Mouse (Mus musculus): ENCODE measurements around the gene Qsox2.
A peak's percentile ranks its signal among the peaks of the same experiment; 100 is the strongest.

The Qsox2 gene

DNA sequence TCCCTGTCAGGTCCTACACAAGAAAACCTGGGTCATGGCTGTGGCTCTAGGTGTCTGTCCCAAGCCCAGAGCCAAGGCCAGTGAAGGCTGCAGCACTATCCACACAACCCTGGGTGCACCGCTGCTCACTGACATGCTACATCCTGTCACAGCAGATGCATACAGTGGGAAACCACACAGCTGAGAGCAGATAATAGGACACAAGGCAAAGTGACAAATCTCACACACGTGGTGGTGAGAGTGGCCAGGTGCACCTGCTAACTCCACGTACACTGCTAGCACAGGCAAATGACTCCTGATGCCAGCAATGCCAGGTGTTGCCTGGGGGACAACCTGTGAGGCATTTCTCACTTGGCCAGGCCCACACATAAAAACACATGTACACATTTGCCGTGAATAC, 12.1 kb downstream of the Qsox2 start:
- DNase-seq (ENCODE audit: low spot score in 2 of 2) = no peak

GRCm38 (mm10) chr2:26223961-26224360, 13.4 kb downstream of the Qsox2 start:
- no peak for DNase-seq (ENCODE audit: low spot score in 2 of 2)

DNA sequence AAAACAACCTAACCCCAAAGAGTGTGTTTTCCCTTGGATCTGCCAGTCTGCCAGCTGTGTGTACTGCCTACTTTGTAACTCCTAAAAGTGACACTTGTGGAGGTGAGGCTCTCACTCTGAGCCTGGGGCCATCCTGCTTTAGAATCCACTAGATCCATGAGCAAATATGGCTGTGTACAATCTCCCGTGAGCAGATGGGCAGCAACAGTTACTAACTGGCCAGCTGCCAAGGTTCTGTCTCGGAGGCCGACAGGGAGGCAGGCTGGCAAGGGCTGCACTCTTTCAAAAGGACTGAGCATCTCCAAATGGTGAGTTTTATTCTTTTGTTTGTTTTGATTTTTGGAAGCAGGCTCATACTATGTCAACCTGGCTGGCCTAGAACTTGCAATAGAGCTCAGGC, 22.8 kb downstream of the Qsox2 start:
- DNase-seq (ENCODE audit: low spot score in 2 of 2) = no peak

DNA sequence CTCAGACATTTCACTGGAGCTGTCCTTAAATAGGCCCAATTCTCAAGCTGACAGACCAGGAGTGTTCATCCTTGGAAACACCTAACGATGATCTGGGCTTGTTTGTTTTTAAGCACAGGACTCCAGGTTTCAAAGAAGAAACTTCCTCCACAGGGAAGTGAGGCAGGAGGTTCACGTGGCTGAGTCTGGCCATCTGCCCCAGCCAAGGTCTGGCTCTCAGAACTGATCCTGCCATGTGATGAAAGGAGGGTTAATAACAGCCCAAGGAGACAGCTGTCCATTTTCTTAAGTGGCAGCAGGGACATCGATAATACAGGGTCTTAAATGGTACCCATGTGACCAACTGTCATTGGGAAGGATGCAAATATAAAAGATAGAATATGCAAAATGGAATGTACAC, 27.8 kb downstream of the Qsox2 start:
- DNase-seq (ENCODE audit: low spot score in 2 of 2) = no peak

DNA sequence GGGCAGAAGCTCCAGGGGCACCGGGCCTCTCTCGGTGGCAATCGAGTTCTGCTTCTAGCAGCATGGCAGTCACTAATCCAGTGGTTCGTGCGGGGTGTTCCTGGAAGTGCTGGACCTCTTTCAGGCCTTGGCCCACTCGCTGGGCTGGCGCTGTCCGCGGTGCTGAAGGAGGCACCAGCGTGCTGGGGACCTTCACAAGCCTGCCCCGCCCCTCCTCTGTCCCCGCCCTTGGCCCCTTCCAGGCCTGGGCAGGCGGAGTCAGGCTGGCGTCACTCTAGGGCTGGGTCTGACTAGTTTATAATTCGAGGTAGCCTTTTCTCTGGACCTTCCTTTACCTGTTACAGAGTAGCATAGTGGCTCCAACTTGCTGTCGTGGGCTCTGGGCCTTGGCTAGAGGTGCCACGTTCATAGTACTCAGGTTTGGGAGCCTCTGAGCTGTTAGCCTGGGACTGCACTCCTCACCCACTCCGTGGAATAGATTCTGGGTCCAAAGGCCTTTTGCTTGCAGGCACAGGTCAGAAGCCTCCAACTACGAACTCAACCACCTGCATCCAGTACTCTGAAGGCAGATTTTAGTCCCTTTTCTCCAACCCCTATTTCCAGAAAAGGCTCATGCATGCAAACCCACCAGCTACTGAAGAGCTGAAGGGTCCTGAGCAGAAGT, 29.1 kb downstream of the Qsox2 start, which contains the start of gene Lhx3:
Lhx3 (minus strand) TSS at position 164 of the 664 bp plus-strand sequence.
- DNase-seq (ENCODE audit: low spot score in 2 of 2) = peak in 1 of 2 experiments; percentile 35

DNA sequence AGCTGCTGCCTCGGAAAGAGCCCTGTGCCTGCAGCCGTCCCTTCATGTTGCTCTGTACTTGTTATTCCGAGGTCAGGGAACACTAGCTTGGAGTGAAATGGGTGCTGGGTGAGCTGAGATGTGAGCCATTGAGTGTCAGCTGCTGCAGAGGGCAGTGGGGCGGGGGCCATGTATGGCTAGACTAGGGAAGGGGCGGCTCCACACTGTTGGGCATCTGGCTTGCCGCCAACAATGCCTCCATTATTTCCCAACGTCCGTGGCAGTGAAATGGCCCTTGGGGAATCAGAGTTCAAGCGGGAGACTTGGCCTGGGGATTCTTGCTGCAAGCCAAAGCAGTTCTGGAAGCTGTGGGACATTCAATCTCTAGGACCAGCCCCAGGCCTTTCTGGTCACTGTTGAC, 29.8 kb downstream of the Qsox2 start:
- DNase-seq (ENCODE audit: low spot score in 2 of 2) = no peak

DNA sequence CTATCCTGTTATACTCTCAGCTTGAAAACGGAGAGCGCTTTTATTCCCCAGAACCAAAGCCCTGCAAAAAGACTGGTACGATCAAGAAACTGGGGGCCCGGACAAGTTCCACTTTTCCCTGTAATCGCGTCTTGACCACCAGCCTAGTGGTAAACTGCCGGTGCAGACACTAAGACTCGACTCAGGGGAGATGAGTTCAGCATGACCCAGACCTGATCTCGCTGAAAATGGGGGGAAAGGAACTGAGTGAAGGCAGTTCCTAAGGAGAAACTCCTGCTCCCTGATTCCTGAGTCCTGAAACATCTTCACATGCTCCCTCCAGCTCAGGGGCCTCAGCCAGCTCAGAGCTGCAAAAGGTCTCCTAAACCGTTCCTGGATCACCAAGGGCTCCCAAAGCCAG, 31.6 kb downstream of the Qsox2 start:
- DNase-seq (ENCODE audit: low spot score in 2 of 2) = no peak

- no peak for DNase-seq (ENCODE audit: low spot score in 2 of 2)
Observed at GRCm38 (mm10) chr2:26205126-26205525, 32.2 kb downstream of the Qsox2 start.

DNA sequence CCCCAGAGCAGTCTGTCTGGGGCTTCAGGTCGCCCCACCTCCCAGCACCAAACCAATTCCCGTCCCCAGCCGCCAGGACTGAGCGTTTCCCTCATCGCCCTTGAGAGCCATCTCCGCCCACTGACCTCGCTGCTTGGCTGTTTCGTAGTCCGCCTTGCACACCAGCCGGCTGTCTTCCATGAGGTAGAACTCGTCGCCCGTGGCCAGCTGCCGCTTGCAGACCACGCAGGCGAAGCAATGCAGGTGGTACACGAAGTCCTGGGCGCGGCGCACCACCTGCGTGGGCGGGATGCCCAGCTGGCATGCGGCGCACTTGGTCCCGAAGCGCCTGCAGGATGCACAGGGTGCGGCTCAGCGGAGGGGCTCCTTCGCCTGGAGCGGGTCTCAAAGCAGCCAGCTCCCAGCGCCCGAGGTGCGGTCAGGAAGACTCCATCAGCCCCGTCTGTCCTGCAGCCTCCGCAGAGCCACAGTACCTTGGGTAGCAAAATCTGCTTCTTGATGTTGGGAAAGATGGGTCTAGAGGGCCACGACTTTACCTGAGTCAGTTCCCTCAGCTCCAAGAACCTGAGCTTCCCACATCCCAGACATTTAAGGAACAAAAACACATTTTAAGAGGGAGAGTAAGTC, 34.4 kb downstream of the Qsox2 start:
- peak; percentile 20 to 51 for DNase-seq (ENCODE audit: low spot score in 2 of 2)

DNA sequence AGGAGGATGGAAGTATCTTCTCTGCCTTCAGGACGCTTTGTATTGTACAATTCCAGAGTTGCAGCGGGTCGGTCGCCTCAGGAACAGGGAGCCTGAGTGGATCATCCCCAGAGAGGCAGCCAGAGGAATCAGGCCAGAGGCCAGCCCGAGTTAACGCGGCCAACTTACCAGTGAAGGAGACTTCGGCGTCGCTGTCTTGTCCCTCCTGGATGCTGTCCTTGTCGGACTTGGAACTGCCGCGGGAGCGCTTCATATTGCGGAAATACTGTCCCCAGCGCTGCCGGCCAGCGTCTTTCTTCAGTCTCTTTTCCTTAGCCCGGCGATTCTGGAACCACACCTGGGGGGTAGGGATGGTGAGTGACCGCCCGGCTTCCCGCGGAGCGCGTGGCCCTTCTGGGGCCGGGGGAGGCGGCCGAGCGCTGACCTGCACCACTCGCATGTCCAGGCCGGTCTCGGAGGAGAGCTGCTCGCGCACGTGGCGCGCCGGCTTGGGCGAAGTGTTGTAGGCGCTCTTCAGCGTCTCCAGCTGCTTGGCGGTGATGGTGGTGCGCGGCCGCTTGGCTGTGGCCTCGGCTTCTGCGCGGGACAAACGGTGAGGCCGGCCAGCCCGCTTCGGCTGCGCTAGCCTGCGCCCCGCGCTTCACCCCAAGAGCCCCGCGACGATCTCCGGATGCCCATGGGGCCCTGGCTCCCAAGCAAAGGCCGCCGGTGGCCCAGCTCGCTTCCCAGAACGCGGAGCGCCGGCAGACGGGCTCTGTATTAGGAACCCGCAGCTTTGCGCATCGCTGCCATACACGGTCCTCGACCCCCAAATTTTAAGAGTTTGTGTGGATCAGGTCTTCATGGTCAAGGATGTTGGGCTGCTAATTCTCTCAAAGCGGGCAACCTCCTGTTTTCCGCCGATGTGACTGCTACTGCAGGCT, 35.1 kb downstream of the Qsox2 start:
- peak in 1 of 2 experiments; percentile 22 for DNase-seq (ENCODE audit: low spot score in 2 of 2)

- DNase-seq (ENCODE audit: low spot score in 2 of 2) = no peak
Observed at GRCm38 (mm10) chr2:26198488-26198887, 38.8 kb downstream of the Qsox2 start.

GRCm38 (mm10) chr2:26194552-26195339, 42.6 kb downstream of the Qsox2 start:
- no peak for DNase-seq (ENCODE audit: low spot score in 2 of 2)

GRCm38 (mm10) chr2:26188517-26188916, 48.8 kb downstream of the Qsox2 start:
- DNase-seq (ENCODE audit: low spot score in 2 of 2) = no peak

DNA sequence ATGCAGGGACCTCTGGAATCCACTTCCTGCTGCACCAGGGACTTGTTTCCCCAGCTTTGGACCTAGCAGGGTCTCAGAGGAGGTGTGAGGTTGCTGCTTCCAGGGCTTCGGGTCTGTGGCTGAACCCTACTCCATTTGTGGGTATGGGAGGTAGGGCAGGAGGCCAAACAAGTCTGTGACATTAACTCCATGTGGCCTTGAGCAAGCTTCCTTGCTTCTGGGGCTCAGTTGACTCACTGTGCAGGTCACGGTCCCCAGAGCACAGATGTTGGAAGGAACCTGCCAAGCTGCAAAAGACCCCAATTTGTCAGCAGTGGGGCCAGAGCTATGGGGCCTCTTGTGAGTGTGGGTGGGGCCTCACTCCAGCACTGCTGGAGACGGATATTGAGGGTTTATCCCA, 53.0 kb downstream of the Qsox2 start:
- DNase-seq (ENCODE audit: low spot score in 2 of 2) = no peak

DNA sequence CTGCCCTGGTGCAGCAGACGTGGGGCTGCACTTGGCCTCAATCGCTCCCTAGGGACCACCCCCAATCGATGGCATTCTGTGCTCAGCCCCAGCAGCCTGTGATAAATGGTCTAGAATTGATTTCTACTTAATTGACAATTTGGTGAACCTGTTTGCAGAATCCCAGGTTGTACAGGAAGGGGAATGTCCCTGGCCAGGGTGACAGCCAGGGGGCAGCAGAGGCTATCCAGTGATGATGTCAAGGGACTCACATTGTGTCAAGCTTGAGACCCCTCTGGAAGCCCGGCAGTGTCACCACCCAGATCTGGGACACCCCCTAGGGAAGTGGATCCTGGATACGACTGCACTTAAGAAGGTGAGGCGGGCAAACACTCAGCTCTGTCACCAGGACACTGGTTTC, 54.7 kb downstream of the Qsox2 start:
- no peak for DNase-seq (ENCODE audit: low spot score in 2 of 2)

DNA sequence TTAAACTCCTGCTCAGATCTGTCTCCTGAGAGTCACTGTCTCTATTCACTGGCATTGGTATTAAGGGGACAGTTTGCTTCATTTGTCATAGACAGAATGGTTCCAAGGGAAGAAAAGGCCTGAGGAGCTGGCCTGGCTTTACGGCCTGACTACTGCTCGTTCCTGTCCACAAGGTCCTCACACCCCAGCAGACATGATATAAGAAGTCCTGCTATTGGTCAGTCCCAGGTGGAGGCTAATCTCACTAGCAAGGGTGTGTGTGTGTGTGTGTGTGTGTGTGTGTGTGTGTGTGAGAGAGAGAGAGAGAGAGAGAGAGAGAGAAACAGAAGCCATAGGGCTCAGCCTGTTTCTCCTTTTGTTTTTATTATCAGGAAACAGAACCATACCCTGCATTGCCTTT, 60.1 kb downstream of the Qsox2 start:
- no peak for DNase-seq (ENCODE audit: low spot score in 2 of 2)

- no peak for DNase-seq (ENCODE audit: low spot score in 2 of 2)
Observed at GRCm38 (mm10) chr2:26176731-26177130, 60.6 kb downstream of the Qsox2 start.

GRCm38 (mm10) chr2:26175191-26175590, 62.1 kb downstream of the Qsox2 start:
- DNase-seq (ENCODE audit: low spot score in 2 of 2) = no peak

- DNase-seq (ENCODE audit: low spot score in 2 of 2) = no peak
Observed at GRCm38 (mm10) chr2:26172166-26172565, 65.2 kb downstream of the Qsox2 start.

GRCm38 (mm10) chr2:26170376-26170775, 66.9 kb downstream of the Qsox2 start:
- DNase-seq (ENCODE audit: low spot score in 2 of 2) = peak in 1 of 2 experiments; percentile 31

- no peak for DNase-seq (ENCODE audit: low spot score in 2 of 2)
Observed at GRCm38 (mm10) chr2:26168843-26169579, 68.3 kb downstream of the Qsox2 start.

Data from right cerebral cortex, adult 2 months (tissue).